Mouse (Mus musculus) MN1 (cell line): ENCODE measurements around the gene Klf14.

Experiments used
- DNase-seq: peaks from one replicate; pipeline ENCODE4 v3.0.0-alpha.2; 2016; ENCODE audit warnings: low spot score

Gene Klf14

DNA sequence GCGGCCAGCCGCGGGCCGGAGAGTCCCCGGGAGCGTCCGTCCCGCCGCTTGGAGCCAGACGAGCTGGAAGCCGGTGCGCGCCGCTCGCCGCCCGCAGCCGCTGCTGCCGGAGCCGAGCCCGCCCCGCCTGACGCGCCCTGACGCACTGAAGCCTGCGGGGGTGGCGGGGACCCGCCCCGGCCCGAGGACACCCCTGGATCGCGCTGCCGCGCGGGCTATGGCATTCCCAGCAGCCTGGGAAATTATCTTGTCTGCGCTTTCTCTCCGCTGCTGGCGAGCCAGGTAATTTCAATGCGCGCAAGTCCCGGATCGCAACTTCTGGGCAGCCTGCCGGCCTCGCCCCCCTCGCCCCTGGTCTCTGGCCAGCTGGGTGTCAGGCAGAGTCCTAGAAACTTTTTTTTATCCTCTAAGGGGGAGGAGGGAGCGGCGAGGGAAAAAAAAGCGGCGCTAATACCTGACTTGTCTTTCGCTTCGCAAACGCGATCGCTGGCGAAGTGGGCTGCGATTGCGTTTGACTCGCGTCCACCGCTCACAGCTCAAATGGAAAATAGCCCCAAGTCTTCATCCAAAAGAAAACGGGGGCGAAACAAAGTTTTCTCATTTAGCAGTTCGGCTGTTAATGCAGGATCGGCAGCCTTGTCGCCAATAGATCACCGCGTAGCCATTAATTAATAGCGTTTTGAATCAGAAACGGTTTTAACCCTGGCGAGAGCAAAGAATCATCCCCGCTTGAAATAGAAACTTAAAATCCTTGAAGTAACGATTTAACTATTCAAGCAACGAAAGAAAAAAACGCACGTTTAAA is at the start of gene Klf14:
Klf14 (minus strand) TSS at position 343 of the 805 bp plus-strand sequence.
- DNase-seq, result no peak

DNA sequence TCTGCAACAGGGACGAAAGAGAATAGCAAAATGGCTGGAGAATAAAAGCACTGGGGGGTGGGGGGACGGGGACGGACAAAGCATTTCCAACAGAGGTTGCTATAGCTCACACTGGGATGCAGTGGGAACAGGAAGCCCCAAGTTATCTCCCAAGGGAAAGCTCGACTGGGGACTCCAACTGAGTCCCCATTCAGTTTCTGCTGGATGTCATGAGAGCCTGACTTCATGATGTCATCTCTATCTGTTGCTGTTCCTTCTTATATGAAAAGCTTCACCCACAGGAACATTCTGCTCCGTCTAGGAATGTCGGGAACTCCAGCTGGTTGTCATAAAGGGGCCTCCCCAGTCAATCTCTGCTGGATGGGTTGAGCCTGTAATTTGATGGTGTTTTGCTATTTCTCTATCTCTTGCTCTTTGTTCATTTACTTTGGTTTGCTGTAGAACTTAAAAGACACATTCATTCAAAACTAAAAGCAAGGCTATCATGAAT is 47.3 kb upstream of the Klf14 start:
- DNase-seq, result no peak

DNA sequence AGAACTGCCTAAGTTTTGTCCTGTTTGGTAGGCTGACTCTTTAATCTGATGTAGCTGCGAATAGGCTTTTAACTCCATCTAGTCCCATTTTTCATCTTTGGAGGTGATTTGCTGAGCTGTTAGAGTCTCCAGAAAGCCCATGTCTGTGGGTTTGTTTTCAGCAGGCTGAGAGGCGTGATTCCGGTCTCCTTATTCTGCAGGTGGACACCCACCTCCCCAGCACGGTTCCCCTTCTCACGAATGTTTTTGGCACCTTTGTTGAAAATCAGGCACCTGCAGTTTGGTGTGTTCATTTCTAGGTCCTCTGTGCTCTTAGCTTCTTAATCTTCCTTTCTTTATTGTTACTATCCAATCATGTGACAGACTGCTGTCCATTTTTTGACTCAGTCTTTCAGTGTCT is 27.5 kb upstream of the Klf14 start:
- no peak for DNase-seq

DNA sequence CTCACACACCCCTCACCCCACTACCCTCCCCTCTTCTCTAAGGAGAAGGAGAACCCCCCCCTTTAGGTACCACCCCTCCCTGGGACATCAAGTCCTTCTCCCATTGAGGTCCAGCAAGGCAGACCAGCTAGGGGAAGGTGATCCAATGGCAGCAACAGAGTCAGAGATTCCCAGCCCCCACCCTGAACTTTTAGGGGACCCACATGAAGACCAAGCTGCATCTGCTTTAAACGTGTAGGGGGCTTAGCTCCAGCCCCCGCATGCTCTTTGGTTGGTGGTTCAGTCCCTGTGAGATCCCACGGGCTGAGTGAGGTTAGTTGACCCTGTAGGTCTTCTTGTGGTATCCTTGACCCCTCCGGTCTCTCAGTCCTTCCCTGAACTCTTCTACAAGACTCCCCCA is 24.1 kb upstream of the Klf14 start:
- no peak for DNase-seq

DNA sequence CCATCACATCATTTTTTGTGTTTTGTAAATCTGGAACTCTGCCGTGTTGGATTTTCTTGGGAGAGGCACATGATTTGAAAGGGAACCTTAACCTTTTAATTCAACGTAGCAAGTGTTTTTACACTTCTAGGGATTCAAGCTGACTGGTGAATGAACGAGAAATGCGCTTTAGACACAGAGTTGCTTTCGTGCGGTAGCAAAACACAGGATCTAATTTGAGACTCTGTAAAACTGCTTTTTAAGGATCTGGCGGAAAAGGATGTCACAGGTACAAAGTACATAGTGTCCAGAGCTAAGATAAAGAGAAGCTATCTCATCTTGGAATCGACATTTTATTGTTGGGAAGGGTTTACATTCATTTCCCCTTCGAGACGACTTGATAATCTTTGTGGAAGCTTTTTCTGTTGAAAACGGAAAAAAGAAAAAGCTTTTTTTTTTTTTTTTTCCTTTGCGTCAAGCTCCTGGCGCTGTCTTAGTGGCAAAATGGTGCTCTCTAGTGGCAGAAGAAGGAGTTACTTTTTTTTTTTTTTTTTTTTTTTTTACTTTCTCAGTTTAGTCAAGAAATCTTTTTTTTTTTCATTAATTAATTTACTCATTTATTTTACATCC is 23.6 kb upstream of the Klf14 start:
- DNase-seq, result peak; percentile 68

DNA sequence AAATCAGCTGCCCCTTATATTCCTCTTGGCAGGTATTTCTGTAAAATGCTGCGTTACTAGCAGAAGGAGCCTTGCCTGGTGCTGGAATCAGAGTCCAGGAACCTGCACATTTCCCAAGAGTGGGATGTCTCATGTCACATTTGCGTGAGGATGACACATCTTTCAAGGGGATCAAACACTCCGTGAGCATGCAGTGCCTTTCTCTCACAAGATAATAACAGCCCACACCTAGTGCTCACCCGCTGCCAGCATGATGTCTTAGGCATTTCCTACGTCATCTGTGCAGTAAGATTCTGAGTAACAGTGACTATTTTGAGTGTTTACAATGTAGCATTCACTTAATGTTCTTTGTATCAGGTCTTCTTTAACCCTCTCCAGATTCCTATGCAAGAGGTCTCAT is 22.5 kb upstream of the Klf14 start:
- no peak for DNase-seq

DNA sequence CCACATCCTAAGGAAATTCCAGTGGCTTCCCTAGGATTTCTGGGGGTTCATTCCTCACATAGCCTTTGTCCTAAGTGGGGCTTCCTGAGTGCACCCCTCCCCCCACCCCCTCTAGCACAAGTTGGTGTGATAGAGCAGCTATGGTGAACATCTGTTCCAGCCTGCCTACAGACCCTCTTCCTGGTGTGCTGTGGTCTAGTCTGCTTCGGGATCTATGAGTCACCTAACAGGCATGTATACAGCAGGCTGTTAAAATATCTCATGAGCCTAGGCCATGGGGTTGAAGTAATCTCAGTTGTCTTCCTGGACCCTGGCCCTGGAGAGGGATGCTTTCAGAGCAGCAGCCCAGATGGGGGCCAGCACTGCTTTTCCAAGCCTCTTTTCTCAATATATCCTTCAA is 19.7 kb upstream of the Klf14 start:
- DNase-seq, result no peak

DNA sequence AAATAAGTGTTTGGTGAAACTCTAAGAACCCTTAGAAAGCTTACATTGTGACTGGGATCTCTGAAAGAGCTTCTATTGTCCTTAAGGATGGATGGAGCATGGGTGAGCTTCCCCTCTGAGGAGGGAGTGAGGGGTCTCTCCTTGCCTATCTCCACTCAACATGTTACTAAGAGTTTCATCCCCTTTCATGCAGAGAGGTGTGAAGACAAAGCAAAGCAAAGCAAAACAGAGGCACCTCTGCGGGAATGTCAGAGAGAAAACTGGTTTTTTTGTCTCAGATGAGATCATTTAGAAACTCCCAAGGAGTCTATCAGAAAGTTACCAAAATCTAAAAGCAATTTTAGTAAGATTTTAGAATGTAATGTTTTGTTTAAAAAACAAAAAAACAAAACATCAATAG is 13.2 kb upstream of the Klf14 start:
- no peak for DNase-seq

DNA sequence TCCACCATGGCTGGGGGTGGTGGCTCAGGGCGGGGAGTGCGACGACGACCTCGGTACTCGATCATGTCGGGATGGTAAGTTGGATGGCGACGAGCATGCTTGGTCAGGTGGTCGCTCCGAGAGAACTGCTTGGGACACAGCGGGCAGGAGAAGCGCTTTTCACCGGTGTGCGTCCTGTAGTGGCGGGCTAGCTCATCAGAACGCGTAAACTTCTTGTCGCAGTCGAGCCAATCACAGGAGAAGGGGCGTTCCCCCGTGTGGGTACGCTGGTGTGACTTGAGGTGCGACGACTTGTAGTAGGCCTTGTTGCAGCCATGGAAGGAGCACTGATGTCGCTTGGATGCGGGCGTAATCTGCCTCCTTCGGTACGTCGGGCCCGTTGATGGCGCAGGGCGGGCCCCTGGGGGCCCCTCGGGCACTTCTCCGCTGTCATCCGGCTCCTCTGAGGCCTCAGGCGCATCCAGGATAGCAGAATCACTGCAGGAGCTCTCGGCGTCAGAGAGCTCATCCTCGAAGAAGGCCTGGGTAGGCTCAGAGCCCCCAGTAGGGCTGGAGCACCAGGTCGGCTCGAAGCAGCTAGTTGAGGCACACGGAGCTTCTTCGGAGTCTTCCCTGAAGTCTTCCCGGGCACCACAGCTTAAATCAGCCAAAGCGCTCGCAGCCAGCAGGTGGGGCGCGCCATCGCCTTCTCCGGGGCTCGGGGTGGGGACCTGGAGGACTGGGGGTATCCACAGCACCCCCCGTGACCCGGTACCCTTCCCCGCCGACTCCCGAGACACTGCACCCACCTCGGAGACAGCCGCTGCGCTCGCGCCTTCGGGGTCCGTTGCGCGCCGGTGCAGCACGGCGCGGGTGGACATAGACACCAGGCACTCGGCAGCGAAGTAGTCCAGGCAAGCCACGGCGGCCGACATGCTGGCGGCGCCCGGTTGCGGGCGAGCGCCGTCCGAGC is 818 bp downstream of the Klf14 start:
- no peak for DNase-seq

DNA sequence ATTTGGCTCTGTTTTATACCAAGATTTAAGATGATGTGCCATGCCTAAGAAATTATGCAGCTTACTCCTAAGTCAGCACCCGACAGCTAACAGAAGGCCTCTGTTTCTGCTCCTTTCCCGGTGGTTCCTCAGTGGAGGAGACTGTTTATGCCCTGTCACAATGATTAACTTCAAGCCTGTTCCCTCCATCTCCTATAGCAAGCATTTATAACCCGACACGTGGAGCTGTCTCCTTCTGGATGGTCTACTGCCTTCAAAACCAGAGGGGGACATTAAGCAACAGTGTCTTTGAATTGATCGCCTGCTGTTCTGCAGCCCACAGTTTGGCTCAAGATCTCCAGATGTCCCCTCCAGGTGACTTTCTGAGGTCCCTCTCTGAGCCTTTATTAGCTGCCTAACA is 19.6 kb downstream of the Klf14 start:
- no peak for DNase-seq

DNA sequence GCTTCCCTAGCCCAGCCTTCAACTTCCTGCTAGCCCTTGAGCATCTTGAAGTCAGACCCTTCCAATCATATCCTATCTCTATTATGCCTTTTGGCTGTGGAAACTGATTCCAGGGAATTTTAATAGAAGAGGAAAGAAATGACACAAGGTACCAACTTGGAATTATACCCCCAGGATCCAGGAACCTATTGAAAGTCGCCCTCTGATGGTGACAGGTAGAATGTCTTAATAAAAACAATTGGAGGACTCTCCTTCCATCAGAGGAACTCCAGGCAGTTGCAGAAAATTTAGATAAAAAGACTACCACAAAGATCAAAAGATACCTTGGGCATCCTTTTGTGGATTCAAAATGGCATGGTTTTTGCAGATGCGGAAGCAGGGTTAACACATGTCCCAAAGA is 36.1 kb downstream of the Klf14 start:
- DNase-seq, result peak; percentile 11

DNA sequence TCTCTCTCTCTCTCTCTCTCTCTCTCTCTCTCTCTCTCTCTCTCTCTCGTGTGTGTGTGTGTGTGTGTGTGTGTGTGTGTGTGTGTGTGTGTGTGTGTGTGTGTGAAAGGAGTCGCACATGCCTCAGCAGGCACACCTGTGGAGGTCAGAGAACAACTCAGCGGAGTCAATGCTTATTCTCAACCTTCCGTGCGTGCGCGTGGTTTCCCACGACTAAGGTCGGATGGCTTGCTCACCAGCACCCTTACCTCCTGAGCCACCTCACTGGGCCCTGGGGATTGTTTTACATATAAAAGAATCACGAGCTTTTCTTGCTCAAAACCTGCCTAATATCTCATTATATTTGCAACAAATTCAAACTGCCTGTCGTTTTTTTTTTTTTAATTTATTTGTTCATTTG is 37.1 kb downstream of the Klf14 start:
- DNase-seq, result no peak

DNA sequence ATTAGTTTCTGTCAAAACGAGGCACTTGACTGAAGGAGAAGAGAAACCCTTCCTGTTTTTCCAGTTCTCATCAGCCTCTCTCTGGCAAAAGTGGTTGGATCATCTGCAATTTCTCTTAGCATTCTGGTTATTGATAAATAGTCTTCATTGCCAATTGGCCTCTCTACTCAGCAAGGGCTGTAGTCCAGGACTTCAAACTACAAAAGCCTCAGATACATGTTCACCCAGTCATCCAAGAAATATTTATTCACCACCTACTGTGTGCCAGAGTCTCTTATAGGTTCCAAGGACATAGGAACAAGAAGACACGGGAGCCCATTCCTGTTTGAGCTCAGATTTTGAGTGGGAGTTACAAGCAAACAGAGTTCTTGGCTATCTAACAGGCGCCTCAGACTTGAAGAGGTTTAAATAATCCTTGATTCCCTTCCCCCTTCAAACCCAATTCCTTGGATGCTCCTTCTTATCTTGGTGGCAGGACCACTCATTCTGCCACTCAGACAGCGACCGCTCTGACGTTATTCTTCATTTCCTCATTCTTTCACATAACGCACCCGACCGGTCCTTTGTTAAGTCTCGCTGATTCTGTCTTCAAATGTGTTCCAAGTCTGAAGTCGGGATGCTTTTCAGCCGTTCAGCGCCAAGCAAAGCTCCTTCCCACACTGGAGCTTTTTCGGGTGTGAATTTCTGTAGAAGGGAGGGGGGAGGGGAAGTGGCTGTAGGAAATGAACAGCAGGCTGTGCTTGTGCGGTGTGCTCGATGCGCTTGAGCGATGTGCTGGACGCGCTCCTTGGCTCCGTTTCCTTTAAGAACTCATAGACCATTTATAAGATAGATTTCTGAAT is 37.8 kb downstream of the Klf14 start:
- no peak for DNase-seq

DNA sequence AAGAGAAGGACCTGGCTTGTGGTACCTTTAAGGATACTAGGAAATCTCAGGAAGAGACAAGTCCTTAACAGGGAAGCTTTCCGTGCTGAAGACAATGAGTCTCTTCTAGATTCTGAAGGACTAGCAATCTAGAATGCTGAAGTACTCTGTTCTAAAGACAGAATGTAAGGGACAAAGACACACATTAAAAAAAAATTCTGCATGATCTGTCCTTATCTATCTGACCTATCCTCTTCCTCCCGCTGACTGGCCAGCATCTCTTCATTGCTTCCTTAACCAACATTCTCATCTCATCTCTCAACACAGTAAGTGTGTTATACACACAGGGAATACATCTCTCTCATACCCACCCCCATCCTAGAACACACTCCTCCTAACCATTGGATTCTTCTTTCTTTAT is 43.4 kb downstream of the Klf14 start, which contains the start of gene Tsga13:
Tsga13 (minus strand) TSS at position 101 of the 400 bp plus-strand sequence.
- DNase-seq, result no peak

DNA sequence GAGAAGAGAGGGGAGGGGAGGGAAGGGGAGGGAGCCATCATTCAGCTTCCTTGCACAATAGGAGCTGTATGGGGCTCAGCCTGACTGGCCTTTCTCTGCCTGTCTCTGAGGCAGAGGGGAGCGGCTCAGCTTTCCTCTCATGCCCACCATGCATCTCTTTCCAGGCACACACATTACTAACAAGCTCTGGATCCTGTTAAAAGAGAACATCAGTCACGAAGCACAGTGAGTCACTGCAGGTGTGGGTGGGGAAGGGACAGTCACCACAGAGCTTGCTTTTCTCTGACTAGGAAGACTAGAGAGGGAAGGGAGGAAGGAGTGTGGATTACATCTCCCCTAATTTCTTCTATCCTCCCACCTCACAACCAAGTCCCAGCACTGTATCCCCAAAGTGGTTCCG is 50.9 kb downstream of the Klf14 start:
- DNase-seq, result no peak
